10 mouse cellular contexts compared by ENCODE assay signal in genomic region chr2:124298351-124298750, GRCm38 (mm10).
A peak's percentile ranks its signal among the peaks of the same experiment; 100 is the strongest.
DNase-seq lines count a peak whose midpoint lies in the region; TF ChIP-seq lines count a peak whose summit lies in the region.
"Had no signal": no experiment of that assay in that cellular context is flagged by ENCODE, and none has a peak within 500 bp of the region (broad histone marks: within the 10 kb centered on the region; RNA-seq: fewer than 3 reads in every experiment).

No protein-coding gene starts in this region.

- peak overlapping the region; percentile 62 for H3K27ac ChIP-seq in layer of hippocampus, adult 2 months
- H3K27ac ChIP-seq: embryonic facial prominence, embryonic 13.5 days; kidney, embryonic 15.5 days had no signal

- H3K4me3 ChIP-seq in layer of hippocampus, adult 2 months = no peak overlapping the region
- H3K4me3 ChIP-seq: embryonic facial prominence, embryonic 13.5 days; kidney, embryonic 15.5 days had no signal

- TF ChIP-seq CTCF in layer of hippocampus, adult 2 months (conservative IDR thresholded peaks at IDR 0.05) = no peak

- DNase-seq in layer of hippocampus, adult 2 months (ENCODE audit: low spot score in 2 of 2) = peak; percentile 19 to 33
- no peak for DNase-seq in layer of hippocampus, postnatal 25 days (ENCODE audit: extremely low spot score in 1 of 2, low spot score in 1 of 2)
- DNase-seq in cerebellum, adult 18-20 months = peak; percentile 8 to 13
- DNase-seq in heart, adult 8-10 months (ENCODE audit: low spot score) = peak; percentile 29
- peak; percentile 61 for DNase-seq in lung, postnatal 36 days
- no peak for DNase-seq in kidney, adult 11 months
- no peak for DNase-seq in retina, embryonic 14.5 days (ENCODE audit: low spot score)
- DNase-seq: liver had no signal

Comparison
In these comparisons a context has a peak if more than half of its experiments do, and no peak if none do; other contexts are left out.
1. DNase-seq: peak in layer of hippocampus, adult 2 months (2 of 2), cerebellum, adult 18-20 months (2 of 2), heart, adult 8-10 months (single experiment) and lung, postnatal 36 days (single experiment); none in layer of hippocampus, postnatal 25 days (0 of 2), kidney, adult 11 months (single experiment) and retina, embryonic 14.5 days (single experiment).